Mouse (Mus musculus) liver, adult (tissue): ENCODE measurements around the gene Stx3.

Experiments used
- GATA4 ChIP-seq: IDR thresholded peaks from 2 replicates; pipeline ENCODE4 v1.6.1; 2014; ENCODE audit warnings: mild to moderate bottlenecking, low read length; ENCODE audit not compliant: insufficient replicate concordance

Stx3 gene

DNA sequence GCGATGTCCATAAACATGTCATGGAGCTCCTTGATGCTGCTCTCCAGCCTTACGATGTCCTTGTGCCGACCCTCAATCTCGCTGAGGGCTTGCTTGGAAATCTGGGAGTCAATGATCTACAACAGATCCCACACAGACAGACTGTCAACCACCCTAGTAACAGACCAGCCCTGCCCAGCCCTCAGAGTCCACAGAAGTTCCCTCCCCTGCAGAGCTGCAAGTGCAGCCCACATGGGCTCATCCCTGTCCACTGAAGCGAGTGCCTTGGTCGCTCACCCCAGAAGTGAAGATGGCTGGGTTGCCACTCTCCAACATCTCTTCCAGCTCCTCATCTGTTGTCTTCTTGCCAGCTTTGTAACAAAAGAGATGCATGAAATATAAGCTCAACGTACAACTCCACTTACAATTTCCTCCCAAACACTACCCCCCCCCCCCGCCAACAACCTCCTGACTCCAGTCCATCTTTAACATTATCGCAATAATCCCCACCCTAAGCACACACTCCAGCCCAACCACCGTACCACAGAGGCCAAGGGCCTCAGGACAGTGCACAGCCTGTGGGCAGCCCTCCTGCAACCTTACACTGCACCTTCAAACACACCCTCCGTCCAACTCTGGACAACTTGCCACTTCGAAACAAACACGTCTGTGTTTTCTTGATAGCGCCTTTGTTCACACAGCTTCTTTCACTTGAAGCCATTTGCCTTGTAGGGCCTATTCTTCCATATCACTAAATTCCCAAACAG lies 33.6 kb downstream of the Stx3 start:
- no peak for TF ChIP-seq GATA4

DNA sequence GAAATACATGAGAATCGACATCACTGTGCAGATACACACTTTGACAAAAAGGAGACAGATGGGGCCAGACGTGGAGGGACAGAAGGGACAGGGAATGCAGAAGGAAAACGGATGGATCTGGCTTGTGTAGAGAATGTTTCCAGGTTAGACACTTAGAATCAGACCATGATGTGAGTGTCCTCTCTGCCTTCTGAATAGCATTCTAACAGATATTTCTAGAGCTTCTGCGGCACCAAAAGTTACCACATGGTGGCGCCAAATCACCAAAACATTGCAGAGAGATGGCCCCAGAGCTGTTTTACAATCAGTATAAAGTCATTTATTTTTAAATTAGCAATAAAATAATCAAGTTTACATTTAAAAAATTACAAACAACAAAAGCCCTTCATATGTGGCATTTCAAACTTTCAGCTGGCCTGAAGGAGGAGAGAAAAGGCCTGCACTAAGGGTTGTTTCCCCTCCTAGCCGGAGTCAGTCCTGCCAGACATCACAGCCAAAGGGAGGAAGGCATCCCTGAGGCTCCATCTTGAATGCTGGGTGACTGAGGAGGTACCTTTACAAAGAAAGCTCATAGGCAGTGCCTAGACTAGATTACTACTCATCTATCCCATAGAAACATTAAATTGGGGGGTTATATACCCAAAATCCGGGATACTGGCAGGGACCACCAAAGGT lies 41.9 kb downstream of the Stx3 start:
- no peak for TF ChIP-seq GATA4

DNA sequence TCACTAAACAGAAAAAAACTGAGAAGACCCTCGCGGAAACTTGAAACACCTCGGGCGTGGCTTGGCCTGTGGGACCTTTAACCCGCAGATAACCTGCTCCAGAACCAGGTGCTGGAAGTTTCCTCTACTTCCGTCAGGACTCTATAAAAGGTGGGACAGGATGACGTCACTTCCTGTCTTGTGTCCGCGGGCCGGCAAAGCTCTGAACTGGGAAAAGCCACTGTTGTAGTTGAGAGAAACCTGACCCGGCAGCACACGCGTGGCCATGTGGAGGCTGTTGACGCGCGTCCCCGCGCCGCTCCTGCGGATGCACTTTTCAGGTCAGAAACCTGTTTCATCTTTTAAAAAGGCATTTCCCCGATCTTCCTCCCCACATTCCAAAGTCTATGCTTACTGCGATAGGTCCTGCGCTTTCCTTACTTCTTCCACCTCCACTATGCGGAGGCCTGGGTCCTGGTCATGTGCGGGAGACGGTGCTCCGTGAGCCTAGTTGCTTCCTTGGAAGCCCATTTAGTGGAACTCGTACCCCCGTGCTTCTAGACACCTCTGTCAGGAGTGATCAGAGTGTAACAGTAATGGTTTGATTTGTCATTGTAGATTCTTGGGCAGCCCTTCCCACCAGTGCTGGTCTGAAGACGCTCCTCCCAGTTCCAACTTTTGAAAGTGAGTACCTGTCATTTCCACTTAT lies 48.9 kb downstream of the Stx3 start, which contains the start of gene Mrpl16:
Gene Mrpl16, plus strand, starts transcription at position 187 of the 688 bp plus-strand sequence.
- TF ChIP-seq GATA4 = peak; percentile 75; the same call in 1 of the 2 replicates

DNA sequence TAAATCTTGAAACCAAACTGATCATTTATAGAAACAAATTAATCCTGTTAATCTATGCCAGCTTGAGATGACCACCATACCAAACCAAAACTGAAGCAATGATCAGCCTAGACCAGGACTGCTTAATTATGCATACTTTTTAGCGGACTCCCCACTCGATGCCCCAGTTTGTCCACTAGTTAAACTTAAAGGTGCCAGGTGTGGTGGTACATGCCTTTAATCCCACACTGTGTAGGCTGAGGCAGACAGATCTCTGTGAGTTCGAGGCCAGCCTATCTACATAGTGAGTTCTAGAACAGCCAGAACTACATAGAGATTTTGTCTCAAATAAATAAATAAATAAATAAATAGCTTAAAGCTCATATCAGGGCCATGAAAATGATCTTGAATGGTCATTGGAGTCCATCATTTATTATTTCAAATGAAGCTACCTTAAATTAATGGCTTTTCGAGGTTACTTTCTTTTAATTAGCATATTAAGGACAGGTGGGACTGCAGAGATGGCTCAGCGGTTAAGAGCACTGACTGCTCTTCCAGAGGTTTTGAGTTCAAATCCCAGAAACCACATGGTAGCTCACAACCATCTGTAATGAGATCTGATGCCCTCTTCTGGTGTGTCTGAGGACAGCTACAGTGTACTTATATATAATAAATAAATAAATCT lies 49.8 kb downstream of the Stx3 start:
- TF ChIP-seq GATA4 = no peak

DNA sequence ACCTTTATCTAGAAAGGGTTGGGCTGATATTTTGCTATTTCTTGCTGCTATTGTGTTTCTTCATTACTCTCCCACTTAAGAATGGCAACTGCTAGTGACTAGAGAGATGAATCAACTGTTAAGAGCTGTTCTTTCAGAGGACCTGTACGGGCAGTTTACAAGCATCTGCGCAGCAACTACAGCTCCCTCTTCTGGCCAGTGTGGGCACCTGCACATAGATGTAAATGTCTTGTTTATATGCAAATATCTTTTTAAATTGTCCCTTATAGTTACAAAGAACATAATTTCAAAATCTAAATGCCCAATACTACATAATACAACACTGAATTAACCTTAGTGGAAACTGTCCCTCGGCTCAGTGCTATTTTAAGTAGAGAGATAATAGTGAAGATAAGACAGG lies 51.0 kb downstream of the Stx3 start:
- TF ChIP-seq GATA4 = no peak

DNA sequence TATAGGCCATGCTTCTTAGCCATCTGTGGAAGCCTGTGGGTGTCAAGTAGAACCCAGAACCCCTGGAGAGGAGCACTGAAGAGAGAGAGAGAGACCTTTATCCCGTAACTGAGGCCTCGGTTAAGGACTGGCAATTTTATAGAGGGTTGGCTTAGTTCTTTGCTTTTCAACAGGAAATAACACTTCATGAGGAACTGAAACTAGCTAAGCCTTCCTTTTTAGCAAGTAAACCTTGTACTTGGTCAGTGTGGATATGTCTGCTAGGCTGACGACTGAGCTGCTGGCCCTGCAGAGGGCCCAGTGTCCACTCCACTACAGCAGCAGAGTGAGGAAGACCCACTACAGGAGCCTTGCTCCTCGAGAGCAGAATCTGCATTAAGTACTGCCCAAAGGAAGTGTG lies 52.8 kb downstream of the Stx3 start:
- no peak for TF ChIP-seq GATA4

DNA sequence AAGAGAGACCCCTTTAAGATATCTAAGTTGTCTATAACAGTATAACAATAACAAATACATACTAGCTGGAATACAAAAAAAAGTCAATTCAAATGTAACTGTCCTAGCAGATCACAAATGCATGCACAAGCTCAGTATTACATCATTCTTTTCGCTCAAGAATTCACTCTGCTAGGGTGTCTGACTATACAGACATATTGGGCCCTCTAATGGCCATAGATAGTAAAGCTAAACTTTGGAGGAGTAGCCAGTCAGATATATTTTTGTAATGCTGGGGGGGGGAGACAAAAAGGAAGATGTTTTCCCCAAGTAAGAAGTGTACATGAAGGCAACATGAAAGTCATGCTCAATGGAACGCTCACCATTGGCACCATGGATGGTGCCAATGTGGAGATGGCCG lies 54.1 kb downstream of the Stx3 start:
- TF ChIP-seq GATA4 = no peak

DNA sequence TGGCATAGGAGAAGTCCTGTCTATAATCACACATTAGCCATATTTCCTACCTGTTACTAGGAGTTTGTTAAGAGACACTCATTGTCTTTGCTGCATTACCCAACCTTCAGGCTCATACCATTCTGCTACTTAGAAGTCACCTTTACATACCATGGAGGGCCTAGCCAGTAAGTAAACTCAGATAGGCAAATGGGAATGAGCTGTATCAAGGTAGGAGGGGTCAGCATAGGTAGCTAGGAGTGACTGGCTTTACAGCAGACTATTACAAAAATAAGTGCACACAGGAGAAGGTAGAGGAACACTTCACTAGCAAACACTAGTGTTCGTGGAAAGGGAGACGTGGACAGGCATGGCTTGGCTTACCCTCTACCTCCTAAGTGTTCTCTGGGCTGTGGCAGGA lies 71.9 kb downstream of the Stx3 start, which contains the start of gene Gif:
Gene Gif, plus strand, starts transcription at position 257 of the 400 bp plus-strand sequence.
- TF ChIP-seq GATA4 = no peak

DNA sequence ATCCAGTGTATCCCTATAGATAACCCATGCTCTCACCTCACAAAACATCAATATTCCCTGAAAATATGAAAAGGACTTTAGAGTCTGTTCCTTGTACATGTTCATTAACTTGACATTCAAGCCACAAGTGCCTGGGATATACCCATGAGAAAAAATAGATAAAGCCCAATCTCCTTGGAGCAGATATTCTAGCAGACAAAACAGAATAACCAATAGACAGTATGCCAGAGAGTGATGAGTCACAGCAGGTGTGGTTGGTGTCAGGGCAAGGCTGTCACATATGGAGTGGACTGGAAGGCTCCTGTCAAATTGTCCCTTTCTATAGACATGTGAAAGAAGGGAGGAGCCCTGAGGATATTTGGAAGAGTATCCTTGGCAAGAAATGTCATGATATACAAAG lies 73.5 kb downstream of the Stx3 start:
- TF ChIP-seq GATA4 = no peak

DNA sequence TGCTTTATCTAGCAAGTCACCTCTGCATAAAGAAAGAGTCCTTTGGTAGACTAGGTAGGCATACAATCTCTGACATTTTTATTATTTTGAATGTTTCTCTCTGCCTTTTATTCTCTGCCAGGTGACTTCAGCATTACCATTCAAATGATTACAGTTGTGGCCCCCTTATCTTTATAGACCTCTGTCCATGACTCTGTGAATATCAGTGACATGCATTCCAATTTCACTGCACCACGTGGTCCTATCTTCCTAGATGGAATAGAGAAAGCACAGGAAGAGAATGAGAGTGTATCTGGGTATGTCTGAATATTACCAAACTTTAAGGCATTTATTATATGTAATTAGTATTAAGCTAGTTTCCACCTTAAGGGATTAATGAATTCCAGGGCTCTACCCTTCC lies 82.7 kb downstream of the Stx3 start:
- no peak for TF ChIP-seq GATA4

DNA sequence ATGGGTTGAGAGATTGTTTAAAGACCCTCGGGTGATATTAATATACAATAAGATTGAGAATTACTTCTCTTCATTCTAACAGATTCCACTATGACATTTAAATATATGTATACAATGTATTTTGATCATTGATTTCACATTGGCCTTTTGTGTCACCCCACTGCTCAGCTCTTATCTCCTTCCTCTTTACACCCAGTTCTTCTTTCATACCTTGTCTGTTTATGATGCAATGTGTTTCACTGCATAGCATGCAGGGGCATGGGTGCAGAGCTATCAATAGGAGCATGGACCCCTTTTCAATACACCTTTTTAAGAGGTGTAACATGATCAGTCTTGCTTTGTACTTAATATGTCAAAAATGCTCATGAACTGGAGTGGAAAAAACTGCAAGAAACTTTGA lies 88.9 kb downstream of the Stx3 start:
- no peak for TF ChIP-seq GATA4

DNA sequence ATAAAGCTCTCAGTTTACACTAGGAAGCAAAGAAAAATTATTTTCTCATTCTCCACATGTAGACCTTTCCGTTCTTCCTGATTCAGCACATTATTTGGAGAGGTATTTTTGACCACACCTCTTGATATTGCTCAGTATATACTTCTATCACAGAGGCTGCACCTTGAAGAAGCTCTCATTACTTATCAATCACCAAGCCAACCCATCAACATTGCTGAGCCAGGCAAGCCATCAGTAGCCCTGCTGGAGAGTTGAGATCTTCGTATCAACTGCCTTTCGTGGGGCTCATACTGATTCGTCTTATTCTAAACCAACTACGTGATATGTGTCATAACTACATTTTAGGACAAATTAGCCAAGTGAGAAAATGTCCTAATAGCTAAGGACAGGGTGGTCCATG lies 91.9 kb downstream of the Stx3 start:
- no peak for TF ChIP-seq GATA4

DNA sequence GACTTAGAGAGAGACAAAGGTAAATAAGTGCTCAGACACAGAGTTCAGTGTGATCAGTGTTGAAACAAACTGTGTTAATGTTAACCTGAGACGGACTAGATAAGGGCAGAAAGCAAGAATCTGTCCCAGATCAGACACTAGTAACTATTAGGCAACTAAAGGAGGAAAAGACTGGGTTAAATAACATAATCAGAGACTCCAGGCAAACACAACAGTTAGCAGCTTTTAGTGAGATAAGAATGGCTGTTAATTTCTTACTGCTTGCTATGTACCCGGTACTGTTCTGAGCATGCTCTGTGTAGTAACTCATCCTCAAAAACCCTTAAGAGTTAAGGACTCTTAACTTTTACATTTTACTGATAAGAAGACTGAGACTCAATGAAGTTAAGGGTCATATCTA lies 93.3 kb downstream of the Stx3 start:
- no peak for TF ChIP-seq GATA4
